Mouse (Mus musculus) cerebellum, adult 9-10 months (tissue): ENCODE results near the gene Tex30.
"Not testable (repeated sequence)": the region's sequence is repeated elsewhere in the genome, so short reads cannot be mapped to it uniquely, and the experiment has no call there.

ENCODE experiments used
- DNase-seq: peaks from one replicate; pipeline ENCODE4 v3.0.0; 2022

The Tex30 gene

DNA sequence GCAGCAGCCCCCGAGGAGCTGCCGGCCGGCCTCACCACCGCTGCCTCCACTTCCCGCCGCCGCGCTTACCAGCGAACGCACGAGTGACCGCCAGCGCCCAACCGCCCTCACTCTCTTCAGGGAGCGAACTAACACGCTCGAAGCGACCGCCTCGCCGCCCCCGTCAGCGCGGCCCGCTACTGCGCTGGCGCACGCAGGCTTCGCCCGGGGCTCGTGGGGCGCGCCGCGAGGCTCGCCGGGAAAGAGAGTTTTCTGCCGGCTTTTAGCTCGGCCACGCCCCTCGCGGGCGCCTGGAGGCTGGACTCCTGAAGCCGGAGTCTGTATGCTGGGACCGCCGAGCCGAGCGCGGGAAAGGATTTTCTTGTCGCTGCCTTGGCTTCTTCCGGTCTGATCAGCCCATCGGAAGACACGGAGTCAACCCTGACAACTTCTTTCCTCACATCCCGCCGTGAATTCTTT lies at the start of gene Tex30:
TSS of gene Tex30 (minus strand) at position 183 of the 459 bp plus-strand sequence.
- DNase-seq = peak; percentile 89

DNA sequence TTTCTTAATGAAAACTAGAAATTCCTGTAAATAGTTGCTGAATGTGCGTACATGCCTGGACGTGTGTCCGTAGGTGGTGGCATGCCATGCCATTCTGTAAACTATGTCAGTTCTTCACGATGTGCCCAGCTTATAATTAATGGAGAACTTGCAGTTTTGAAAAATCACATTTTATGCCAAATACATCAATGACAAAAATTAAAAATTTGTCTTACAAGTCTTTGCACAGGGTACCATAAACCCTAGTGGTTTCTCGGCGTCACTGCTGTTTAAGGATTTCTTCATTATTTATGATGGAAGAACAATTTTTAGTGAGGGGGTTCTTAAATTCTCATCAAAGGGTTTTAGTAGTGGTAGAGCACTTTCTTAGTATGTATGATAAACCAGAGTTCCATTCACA lies 46.5 kb upstream of the Tex30 start:
- DNase-seq = no peak

DNA sequence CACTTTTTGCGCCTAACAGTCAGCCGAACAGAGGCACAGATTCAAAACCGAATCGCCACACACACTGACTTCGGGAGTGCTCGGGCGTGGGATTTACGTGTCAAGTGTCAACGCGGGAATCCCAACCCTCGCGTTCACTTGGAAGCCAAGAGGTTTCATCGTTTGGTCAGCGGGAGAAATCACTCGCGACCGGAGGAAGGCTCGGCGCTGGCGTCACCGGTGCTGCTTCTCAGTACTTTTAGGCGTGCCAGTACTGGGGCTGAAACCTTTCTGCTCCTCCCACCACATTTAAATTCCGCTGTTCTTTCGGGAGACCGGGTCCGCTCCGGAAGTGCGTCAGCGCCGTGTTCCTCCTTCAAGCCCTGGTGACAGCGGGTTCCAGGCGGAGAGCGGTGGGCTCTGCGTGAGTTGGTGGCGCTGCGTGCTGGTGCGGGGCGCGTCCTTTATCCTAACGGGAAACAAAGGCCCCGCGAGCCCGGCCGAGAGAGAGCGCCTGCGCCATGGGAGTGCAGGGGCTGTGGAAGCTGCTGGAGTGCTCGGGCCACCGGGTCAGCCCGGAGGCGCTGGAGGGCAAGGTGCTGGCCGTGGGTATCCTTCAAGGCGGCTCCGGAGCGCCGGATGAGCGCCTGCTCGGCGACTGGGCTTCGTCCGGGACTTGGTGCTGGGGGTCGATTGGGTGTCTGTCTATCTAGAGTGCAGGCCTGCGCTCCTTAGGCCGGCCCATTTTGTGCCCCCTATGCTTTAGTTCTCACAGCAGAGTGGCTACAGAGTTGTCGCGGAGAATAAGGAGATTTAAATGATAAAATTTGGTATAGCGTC lies 45.5 kb upstream of the Tex30 start, which contains the start of gene Ercc5:
TSS of gene Ercc5 (plus strand) at position 182 of the 819 bp plus-strand sequence.
- peak; percentile 84 for DNase-seq

DNA sequence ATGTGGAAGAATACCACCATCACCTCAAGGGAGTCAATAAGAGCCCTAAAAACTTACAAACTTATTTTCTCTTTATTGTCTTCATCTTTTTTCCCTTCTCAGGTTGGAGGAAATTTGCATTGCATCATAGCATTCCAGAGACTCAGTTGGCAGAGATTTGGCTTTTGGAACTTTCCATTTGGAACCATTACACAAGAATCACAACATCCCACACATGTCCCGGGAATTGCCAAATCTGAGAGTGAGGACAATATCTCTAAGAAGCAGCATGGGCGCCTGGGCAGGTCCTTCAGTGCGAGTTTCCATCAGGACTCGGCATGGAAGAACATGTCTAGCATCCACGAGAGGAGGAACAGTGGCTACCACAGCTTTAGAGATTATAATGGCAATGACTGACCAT lies 40.5 kb upstream of the Tex30 start:
- no peak for DNase-seq

DNA sequence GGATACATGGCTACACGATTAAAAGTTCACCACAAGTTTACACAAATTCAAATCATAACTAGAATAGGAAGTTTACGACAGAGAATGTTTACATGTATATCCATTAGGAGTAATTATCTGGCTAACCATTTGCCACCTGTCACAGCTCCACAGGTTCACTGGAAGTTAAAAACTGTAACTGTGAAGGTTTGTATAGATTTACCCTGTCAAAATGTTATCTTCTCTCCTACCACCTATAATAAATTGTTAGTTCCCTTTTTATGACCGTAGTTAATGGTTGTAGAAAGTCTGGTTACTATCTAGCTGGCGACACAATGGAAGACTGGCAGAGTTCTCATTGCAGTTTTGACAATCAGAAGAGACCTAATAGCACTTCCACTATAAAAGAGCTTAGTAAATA lies 38.0 kb upstream of the Tex30 start:
- no peak for DNase-seq

DNA sequence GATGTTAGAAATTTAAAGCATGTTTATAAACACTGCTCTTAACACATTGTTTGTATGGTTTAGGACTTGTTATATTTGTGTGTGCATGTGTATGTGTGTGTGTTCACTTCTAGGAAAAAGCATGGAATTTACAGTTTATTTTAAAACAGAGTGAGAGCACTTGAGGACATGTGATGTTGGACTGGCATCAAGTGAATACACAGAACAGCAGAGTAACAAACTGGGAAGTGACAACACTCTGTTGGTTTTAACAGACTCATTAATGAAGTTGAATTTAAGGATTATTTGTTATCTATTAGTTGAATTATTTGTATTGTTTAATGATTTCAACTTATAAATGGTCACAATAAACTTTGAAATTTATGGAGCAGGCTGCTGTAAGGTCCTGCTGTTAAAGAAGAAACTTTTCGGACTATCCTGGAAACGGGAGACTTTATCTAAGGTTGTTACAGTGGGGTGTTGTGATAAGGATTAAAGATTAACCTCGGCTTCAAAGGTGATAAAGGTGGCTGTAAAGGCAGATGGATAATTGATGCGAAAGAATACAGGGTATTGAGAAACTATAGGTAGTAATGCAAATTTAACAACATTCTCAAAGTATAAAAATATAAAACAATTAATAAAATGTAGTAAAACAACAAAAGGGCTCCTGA lies 27.8 kb upstream of the Tex30 start:
- no peak for DNase-seq

DNA sequence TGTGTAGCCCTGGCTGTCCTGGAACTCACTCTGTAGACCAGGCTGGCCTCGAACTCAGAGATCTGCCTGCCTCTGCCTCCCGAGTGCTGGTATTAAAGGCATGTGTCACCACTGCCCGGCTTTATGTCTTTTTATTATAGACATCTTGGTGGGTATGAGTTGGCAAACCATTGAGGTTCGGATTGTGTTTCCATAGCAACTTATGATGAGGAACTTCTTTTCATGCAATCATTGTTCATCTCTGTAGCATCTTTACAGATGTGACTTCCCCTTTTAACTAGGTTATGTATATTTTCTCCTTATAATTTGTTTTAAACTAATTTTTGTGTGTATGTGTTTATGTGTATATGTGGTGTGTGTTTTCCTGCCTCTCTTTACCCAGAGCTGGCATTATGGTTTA lies 23.3 kb upstream of the Tex30 start:
- no peak for DNase-seq

DNA sequence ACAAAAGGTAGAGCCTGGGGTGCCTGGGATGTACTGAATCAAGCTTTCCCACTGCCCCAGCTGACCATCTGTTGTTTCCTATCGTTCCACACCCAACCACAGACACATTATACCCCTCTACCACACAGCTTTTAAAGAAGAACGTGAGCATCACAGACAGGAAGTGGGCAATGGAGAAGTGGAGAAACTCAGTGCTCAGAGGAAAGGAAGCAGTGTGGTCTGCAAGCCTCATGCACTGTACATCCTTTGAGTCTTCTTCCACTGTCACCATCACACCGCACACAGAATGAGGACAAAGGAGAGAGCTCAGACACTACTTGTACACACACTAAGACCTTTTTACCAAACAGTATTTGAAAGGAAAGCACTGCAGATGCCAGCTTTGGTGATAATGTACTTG lies 20.0 kb upstream of the Tex30 start:
- DNase-seq = no peak

DNA sequence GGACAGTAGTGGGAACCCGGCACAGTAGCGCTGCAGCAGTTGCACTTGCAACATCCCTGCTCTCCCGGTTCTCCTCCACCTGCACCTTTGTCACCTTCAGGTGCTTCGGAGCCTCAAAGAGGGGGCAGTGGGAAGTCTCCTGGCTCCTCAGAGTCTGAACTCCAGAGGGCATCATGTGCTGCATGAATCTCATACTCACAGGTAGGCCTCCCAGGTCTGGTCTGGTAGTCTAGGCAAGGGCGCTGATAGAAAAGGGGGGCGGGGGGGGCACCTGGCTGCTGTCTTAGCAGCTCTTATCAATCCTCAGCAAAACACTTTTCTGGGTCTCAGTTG lies 17.8 kb upstream of the Tex30 start:
- DNase-seq = no peak

DNA sequence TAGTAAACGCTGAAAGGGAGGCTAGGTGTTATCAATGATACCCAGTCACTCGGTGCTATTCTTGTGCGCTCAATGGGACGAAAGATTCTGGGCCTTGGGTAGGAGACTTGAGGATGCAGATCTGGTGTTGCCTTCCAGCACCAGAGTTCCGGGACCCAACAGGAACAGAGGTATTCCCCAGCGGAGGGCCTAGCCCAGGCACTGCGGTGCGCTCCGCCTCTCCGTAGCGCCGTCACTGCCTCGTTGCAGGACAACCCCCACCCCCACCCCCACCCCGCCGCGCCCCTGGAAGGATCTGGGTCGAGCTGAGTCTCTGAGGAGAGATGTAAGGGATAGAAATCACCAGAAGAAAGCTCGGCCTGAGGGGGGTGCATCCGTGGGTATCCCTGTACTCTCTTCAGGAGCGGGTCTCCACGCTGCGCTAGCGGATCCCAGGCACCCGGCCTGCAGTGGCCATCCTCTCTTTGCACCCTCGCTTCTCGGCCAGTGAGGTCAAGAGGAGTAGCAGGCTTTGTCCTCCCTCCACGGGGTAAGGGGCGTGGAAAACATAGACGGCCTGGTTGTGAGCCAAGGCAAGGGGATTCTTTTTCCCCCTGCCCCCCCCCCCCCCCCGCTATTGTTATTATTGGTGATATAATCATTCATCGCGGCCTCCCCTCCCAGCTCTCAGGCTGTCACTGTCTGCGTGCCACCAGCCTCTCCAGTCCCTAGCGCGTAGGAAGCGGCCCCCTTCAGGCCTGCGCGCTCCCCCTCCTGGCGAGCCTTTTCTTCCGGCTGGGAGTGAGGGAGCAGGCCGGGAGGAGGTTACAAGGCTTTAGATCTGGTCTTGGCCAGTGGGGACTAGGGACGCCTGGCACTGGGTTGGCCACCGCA lies 17.2 kb upstream of the Tex30 start:
- peak; percentile 85 for DNase-seq

DNA sequence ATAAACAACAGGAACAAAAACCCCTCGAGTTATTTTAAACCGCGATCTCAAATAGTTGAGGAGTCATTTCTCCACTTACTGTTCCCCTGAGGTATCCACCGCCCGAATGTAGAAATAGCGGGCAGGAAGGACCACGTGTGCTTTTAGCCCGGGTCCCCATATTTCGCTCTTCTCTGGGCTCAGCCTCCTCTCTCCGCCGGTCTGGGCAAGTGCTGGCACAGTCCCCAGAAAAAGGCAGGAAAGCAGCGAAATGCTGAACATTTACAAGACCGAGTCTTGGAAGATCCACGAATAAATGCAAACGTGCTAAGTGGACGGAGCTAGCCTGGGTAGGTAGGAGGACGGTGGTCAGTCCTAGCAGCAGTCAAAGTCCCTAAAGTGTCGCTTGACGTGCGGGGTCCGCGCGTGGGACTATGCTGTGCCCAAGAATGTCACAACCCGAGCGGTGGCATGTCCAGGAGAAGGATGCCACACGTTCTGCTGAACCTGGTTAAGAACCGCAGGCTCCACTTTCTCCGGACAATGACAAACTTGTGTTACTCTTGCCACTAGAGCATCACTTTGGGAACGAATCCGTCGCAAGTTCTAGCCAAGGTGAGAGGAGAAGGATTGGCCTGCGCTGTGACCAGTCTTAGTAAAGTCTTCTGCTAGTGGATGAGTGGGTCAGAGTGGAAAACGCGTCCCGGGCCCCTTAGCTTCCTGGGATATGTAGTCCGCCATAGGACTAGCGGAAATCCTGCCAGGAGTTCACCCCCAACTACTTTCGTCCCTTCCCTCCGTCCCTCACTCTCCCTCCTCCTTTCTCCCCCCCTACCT lies 16.2 kb upstream of the Tex30 start, which contains the start of the genes Kdelc1 and Bivm:
TSS of gene Kdelc1 (minus strand) at position 570 of the 816 bp plus-strand sequence.
TSS of gene Bivm (plus strand) at position 719 of the 816 bp plus-strand sequence.
- DNase-seq = peak; percentile 95

DNA sequence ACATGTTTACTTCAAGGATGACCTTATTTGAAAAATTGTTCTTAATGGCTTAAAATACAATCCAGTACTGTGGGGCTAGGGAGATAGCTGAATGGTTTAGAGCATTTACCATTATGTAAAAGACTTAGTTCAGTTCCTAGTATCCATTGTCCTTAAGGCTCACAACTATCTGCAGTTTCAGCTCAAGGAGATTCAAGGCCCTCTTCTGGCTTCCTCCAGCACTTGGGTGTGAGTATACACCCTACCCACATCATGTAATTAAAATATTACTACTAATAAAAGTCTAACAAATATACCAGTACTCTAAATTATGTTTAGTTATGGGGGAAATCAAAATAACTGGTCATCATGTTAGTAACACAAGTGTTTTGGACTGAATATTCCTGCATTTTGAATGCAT lies 15.3 kb upstream of the Tex30 start:
- peak; percentile 22 for DNase-seq

DNA sequence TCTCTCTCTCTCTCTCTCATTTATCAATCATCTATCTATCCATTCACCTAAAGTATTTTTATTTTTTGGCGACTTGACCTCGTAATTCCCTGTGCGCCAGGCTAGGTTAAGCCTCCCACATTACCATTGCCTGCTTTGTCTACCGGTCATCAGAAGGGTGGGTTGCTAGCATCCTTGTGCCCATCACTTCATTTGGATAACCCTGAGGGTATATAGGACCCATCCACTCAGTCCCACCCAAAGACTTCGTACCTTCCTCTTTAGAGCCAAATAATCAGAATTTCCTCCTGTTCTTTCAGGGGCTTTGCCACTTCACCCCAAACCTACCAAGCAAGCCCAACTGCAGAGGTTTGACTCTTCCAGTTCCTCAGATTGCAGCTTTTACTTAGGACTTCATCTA lies 698 bp upstream of the Tex30 start:
- peak; percentile 45 for DNase-seq

DNA sequence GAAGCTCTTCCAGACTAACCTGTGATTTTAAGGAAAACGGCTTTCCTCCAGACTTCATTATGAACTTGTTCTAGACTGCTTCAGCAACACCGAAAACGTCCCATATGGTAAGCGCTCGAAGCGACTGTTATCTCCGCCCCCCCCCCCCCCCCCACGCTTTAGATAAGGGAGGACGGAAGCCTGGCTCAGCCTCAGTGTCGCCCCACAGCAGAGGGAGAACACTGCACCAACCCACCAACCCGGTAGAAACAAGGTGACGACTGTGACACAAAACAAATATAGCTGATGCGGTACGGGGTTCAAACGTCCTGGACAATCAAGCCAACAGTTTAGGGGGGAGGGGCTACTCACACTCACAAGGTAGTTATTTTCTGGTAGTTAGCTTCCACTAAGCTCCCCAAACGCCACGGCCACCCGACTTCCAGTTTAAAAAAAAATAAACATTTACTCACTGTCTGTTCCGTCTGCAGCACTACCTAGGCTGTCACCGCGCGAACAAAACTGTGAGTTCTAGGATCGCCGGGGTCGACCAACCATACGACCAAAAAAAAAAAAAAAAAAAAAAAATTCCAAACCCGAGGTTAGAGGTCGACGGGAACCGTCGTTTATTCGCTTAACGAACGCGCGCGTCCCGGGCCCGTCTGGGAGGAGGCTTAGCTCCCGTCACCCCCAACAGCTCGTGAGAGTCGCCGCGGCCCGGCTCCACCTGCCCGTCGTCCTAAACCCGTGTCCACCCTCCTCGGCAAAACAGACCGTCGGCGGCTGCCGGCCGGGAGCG lies 604 bp downstream of the Tex30 start:
- peak; percentile 65 for DNase-seq

DNA sequence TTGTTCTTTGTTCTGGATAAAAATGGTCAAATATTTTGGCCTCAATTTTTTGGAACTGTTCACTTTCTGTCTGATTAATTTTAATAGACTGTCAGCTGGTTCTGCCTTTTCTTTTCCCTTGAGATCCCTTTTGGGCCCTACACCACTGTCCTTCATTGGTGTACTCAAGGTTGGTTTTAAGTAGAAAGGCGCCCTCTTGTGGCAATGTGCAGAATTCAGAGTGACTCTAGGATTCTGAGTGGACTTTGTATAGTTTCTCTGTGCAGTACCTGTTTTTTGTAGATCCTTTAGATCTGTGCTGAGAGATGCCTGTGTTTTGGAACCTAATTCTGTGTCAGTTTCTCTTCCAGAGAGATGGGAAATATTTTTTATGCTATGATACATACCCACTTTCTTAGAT lies 37.6 kb downstream of the Tex30 start:
- peak; percentile 26 for DNase-seq

DNA sequence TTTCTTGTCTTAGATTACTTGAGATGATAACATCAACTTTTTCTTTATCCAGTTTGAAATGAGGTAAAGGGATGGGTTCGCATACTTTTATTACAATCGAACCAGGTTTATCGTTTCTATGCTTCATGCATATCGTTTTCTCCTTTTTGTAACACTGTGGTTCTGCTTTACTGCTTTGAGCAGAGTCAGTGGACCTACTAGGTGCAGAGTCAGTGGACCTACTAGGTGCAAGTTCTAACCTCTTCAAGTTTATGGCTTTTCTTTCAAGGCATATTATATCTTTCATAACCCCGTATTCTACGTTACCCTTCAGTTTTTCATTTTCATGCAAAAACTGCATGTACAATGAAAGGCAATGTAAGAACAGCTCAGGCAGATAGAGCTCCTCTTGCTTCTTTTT lies 38.8 kb downstream of the Tex30 start:
- no peak for DNase-seq

DNA sequence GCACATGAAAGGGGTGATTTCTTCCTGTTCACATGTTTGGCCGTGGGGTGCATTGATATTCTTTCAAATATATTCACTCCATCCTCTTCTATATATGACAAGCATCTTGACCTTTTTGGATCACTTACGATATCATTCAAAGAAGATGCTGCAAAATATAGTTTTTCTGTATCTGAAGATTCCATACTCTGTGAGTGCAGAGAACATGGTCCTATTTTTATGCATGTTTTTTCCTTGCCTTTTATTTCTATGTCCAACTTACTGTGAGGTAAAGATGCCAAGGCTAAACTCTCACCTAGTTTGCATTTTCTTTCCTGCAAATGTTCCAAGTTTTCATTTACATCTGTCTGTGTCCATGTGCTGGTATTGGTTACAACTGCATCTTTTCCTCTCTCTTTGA lies 40.4 kb downstream of the Tex30 start, which contains the start of gene Gm8251:
TSS of gene Gm8251 (minus strand) at position 101 of the 400 bp plus-strand sequence.
- DNase-seq = no peak

DNA sequence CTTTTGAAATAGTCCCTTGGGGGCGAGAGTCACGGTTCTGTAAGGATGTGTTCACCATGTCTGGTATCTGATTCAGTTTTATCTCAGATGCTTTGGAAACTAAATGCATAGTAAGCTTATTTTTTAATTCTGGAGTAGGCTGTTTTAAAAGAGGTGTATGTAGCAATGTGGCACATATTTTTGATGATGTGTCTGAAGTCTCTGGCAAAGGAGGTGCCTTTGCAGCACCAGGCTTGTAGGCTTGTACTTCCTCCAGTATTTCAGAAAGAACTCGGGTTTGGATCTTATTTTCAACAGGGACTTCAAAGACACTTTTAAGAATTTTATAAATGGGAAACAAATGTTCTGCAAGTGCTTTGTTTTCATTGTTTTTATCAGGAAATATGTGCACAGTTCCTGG lies 44.4 kb downstream of the Tex30 start:
- DNase-seq = no peak

DNA sequence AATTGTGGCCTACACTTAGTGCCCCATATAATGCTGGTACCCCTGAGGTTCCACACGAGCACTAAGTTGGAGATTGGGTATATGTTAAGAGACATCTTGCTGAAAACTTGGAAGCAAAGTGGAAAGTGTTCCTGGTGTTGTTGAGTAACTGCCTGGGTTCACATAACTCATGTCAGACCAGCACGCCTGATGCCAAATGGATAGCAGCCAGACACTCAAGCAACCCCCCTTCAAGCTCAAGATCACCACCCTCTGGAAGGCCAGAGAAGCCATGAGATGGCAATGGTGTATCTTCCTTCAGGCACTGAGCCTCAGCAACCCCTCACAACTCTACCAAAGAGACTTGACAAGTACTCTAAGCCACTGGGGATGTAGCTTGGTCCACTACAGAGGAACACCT lies 55.7 kb downstream of the Tex30 start:
- DNase-seq = no peak

DNA sequence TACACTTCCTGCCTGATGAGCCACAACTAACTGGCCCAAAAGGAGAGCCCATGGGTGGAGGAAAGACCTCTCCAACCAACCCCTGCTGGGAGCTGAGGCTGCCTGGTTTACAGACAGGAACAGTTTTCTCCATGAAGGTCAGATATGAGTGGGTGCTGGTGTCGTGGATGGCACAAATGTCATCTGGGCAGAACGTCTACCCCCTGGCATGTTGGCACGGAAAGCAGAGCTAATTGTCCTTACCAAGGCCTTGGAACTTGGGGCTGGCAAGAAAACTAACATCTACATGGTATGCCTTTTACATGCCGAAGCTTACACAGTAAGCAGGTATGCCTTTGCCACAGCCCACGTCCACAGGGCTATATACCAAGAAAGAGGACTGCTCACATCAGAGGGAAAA lies 56.6 kb downstream of the Tex30 start:
- DNase-seq = not testable (repeated sequence)

DNA sequence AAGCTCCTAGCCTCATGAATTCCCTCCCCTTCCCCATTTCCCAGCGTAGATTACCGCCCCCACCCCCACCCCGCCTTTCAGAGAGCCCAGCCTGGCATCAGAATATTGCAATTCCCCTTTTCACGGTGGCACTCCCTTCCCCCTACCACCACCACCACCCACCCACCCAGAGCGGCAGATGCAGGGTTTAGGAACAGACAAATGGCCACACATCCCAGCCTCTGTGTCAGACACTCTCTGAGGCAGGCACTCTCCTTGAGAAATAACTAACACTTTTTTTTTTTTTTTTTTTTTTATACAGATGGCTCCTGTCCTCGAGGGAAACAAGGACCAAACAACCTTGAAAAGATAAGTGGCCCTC lies 59.7 kb downstream of the Tex30 start:
- no peak for DNase-seq
